Mouse (Mus musculus): ENCODE measurements around the gene Dhx32. TPM values are rescaled to one million over a fixed set of nuclear protein-coding genes. Genes with fewer than 3 reads are reported as not detected.

Gene Dhx32
- total RNA-seq, 1 experiment from 2014 or later = 31.0 TPM

DNA sequence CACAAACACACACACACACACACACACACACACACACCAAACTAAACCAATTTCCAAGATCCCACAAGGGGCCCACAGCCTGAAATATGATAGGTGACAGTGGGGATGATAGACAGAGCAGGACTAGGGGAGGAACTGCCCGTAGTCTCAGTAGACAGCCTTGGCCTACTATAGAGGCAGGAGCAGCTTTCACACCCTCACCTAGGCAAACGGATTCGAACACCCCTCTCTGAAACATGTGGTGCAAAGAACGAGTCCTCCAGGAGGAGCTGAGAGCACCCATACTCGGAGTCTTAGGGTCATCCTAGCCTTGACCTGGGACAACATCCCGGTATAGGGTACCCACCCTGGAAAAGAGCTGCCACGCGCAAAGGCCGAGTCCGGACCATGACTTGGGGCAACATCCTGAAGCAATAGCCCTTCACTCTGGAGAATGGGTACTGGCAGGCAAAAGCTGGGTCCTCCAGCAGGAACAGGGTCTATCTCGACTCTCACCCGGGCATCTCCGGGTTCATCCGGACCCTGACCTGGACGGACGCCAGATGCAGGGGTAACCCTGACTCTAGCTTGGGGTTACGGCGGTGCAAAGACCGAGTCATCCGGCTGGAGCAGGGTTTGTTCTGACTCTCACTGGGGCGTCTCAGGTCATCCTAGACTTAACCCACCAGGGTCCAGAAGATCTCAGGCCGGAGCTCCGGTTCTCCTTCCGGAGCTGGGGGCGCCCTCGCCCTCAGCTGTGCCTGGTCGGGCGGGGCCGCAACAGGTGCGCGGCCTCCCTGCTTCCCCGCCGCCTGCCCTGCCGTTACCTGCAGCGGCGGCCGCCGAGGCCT, 6.5 kb downstream of the Dhx32 start:
- ATAC-seq (replicated peaks; ENCODE audit: low read depth, poor library complexity, severe bottlenecking) = peak; percentile 40

DNA sequence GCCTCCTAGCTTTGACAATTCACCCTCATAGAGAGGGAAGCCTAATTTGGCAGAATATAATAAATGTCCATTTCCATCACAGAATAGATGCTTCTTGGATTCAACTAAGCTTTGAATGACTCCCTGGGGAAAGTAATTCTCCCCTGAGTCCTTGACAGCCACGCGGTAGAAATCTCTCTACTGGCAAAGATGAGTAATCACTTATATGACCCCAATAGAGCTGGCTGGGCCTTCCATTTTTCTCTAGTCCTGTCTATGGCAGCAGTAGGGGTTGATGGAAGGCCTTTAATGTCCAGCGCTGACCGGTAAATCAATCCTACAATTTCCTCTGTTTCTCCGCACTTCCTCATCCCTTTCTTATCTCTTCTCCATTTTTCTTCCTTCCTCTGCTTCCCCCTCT, 7.3 kb downstream of the Dhx32 start:
- ATAC-seq (replicated peaks; ENCODE audit: low read depth, poor library complexity, severe bottlenecking) = no peak

GRCm38 (mm10) chr7:133768517-133768916, 14.0 kb downstream of the Dhx32 start:
- ATAC-seq (replicated peaks; ENCODE audit: low read depth, poor library complexity, severe bottlenecking) = no peak

- no peak for ATAC-seq (replicated peaks; ENCODE audit: low read depth, poor library complexity, severe bottlenecking)
Observed at GRCm38 (mm10) chr7:133768027-133768426, 14.5 kb downstream of the Dhx32 start.

GRCm38 (mm10) chr7:133765849-133766243, 16.7 kb downstream of the Dhx32 start:
- ATAC-seq (replicated peaks; ENCODE audit: low read depth, poor library complexity, severe bottlenecking) = no peak

DNA sequence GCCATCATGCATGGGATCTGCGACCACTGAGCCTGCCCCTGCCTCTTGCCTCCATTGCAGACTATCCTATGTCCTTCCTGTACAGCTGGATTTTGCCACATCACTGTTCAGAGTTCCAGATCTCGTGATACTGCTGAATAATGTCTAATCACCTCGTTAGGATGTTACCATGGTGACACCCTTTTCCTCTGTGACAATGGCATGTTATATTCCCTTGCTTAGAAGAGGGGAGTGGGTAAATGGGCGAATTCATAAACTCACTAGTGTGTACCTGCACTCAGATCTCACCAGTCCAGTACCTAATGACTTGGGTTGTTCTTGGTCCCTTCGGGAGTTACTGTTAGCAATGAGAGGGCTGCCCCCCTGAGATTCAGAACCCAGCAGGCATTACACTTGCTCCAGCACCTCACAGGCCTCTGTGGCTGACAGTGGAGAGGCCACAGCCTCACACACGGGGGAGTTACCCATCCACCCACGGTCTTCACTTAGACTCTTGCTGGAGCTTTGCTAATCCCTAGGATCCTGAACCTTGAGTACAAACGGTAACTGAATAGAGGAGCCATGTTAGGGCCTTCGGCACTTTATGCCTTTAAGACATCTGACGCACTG, 17.2 kb downstream of the Dhx32 start:
- ATAC-seq (replicated peaks; ENCODE audit: low read depth, poor library complexity, severe bottlenecking) = no peak

GRCm38 (mm10) chr7:133764425-133764824, 18.1 kb downstream of the Dhx32 start:
- no peak for ATAC-seq (replicated peaks; ENCODE audit: low read depth, poor library complexity, severe bottlenecking)

- ATAC-seq (replicated peaks; ENCODE audit: low read depth, poor library complexity, severe bottlenecking) = no peak
Observed at GRCm38 (mm10) chr7:133762696-133763095, 19.8 kb downstream of the Dhx32 start.

GRCm38 (mm10) chr7:133759611-133760353, 22.7 kb downstream of the Dhx32 start:
- ATAC-seq (replicated peaks; ENCODE audit: low read depth, poor library complexity, severe bottlenecking) = no peak

GRCm38 (mm10) chr7:133758716-133759115, 23.8 kb downstream of the Dhx32 start:
- ATAC-seq (replicated peaks; ENCODE audit: low read depth, poor library complexity, severe bottlenecking) = no peak

- 0 out of 2 replicates have a peak, but pooled peaks have one; percentile 18 for ATAC-seq (replicated peaks; ENCODE audit: low read depth, poor library complexity, severe bottlenecking)
Observed at GRCm38 (mm10) chr7:133757961-133758455, 24.5 kb downstream of the Dhx32 start.

- ATAC-seq (replicated peaks; ENCODE audit: low read depth, poor library complexity, severe bottlenecking) = no peak
Observed at GRCm38 (mm10) chr7:133751163-133751562, 31.4 kb downstream of the Dhx32 start.

DNA sequence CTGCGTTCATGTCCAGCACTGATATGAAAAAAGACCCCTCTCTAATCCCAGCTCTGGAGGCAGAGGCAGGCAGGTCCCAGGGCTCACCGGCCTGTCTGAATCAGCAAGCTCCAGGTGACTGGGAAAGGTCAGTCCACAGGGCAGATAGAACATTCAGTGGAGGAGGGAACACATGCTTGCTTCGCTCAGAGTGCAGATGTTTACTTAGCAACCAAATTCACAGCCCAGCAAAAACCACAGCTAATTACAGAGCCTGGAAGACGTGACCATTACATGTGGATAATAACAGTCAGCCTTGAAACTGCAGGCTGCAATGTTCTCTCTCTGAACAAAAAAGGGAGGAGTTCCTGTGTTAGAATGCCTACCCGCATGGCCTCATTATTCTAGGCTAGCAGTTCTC, 31.9 kb downstream of the Dhx32 start:
- ATAC-seq (replicated peaks; ENCODE audit: low read depth, poor library complexity, severe bottlenecking) = no peak

DNA sequence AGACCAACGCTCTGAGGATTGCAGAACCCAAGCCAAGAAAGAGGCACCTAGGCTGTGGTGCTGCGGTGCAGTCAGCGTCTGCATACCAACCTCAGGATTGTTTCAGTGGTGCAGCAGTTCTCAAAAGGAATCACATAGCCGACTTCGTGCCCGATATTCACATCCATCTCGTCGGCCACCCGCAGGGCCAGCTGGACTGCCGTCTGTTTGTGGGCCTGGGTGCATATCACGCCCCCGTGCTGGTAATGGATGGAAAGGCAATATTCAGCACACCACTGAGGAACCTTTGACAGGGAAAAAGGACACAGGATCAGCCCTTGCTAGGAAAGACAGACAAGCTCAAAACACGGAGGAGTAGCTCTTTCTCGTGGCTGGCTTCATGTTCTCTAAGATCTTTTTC, 33.8 kb downstream of the Dhx32 start:
- ATAC-seq (replicated peaks; ENCODE audit: low read depth, poor library complexity, severe bottlenecking) = no peak

- no peak for ATAC-seq (replicated peaks; ENCODE audit: low read depth, poor library complexity, severe bottlenecking)
Observed at GRCm38 (mm10) chr7:133747372-133747771, 35.2 kb downstream of the Dhx32 start.

DNA sequence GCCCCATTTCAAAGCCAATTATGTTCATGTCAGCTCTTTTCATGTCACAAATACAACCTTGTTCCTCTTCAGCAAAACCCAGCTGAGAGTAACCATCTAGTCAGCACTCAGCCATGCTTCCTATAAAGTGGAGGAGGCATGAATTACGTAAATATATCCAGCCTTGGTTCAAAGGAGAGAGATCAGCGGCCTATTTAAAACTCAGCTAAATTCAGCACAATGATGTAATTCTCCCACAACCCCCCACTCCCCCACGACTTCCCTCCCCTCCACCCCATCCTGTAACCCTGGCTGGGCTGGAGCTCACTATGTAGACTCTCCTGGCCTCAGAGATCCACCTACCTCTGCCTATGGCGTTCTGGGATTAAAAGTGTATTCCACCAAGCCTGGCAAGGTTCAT, 37.8 kb downstream of the Dhx32 start:
- ATAC-seq (replicated peaks; ENCODE audit: low read depth, poor library complexity, severe bottlenecking) = no peak

DNA sequence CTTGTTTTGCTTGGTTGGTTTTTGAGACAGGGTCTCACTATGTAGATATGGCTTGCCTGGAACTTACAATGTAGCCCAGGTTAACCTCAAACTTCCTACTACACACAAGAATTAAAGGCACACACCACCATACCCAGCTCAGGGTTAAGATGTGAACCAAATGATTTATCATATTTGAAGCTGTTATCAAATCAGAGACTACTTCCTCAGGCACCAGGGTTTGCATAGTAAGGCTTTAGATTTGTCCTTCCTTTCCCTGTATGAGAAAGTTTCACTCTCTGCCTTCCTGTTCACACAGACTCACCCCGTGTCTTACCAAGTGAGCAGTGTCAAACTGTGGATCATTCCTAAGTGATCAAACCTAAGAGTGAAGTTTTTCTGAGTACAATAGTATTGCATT, 38.3 kb downstream of the Dhx32 start:
- no peak for ATAC-seq (replicated peaks; ENCODE audit: low read depth, poor library complexity, severe bottlenecking)

- no peak for ATAC-seq (replicated peaks; ENCODE audit: low read depth, poor library complexity, severe bottlenecking)
Observed at GRCm38 (mm10) chr7:133743611-133744010, 38.9 kb downstream of the Dhx32 start.

DNA sequence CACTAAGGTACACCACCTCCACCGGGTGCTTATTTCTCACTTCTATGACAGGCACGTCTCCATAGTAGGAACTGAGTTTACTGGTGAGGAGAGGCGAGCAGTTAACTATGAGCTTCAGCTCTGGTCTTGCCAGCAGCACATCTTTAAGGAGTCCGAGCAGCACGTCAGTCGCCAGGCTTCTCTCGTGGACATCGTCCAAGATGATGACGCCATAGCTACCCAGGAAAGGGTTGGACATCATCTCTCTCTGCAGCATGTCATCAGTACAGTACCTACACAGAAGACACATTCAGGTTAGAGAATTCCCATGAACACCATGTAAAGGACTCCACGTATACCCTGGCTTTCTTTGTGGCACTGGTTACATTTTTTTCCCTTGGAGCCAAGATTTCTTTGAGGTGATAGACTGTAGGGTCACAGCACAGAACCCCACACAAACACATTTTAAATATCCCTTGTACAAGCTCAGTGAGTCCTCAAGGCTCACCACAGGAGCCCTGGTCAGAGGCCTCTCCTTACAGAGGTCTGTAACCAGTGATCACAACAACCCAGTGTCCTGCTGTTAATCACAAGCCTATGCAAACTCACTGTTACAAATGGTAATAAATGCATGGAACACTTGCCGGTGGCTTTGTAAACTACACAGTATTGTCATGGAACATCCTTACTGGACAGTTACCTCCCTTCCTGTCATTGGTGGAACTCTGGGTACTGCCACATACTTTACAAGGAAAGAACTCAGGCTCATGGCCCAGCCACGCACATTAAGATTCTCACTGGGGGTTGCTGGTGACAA, 39.8 kb downstream of the Dhx32 start:
- no peak for ATAC-seq (replicated peaks; ENCODE audit: low read depth, poor library complexity, severe bottlenecking)

GRCm38 (mm10) chr7:133740558-133740957, 42.0 kb downstream of the Dhx32 start:
- ATAC-seq (replicated peaks; ENCODE audit: low read depth, poor library complexity, severe bottlenecking) = no peak

Data from common myeloid progenitor, adult 5-6 weeks (primary cell).